Mouse (Mus musculus) layer of hippocampus, adult 8-10 months (tissue): ENCODE results near the gene Mamdc2. TPM values are rescaled to one million over a fixed set of nuclear protein-coding genes. Genes with fewer than 3 reads are reported as not detected.

Experiments used
- DNase-seq, 2 experiments: peaks; one replicate each; pipeline ENCODE4 v3.0.0; 2022; ENCODE audit warnings: low spot score in 2 of 2
- total RNA-seq, 4 experiments: library from RNA; stranded (reverse); gene quantifications; 2 replicates each; pipeline ENCODE4 v1.2.4; 2022

Mamdc2 gene
- total RNA-seq, 4 experiments from 2014 or later: 0.72 to 3.5 (median 2.1) TPM

- no peak for DNase-seq
Measured at GRCm38 (mm10) chr19:23435731-23436130, 12.5 kb downstream of the Mamdc2 start.

- DNase-seq: no peak
Measured at GRCm38 (mm10) chr19:23434433-23434832, 13.8 kb downstream of the Mamdc2 start.

GRCm38 (mm10) chr19:23417668-23418067 is 30.6 kb downstream of the Mamdc2 start:
- DNase-seq: no peak

- no peak for DNase-seq
Measured at GRCm38 (mm10) chr19:23410800-23411199, 37.4 kb downstream of the Mamdc2 start.

- DNase-seq: no peak
Measured at GRCm38 (mm10) chr19:23410328-23410727, 37.9 kb downstream of the Mamdc2 start.

- no peak for DNase-seq
Measured at GRCm38 (mm10) chr19:23401469-23402135, 46.6 kb downstream of the Mamdc2 start.

GRCm38 (mm10) chr19:23400485-23400884 is 47.8 kb downstream of the Mamdc2 start:
- no peak for DNase-seq

GRCm38 (mm10) chr19:23395956-23396355 is 52.3 kb downstream of the Mamdc2 start:
- no peak for DNase-seq

GRCm38 (mm10) chr19:23394597-23394996 is 53.6 kb downstream of the Mamdc2 start:
- no peak for DNase-seq

- DNase-seq: no peak
Measured at GRCm38 (mm10) chr19:23388862-23389272, 59.4 kb downstream of the Mamdc2 start.

- no peak for DNase-seq
Measured at GRCm38 (mm10) chr19:23388083-23388861, 60.0 kb downstream of the Mamdc2 start.

GRCm38 (mm10) chr19:23382396-23382795 is 65.8 kb downstream of the Mamdc2 start:
- DNase-seq: no peak

- no peak for DNase-seq
Measured at GRCm38 (mm10) chr19:23380968-23381367, 67.3 kb downstream of the Mamdc2 start.

GRCm38 (mm10) chr19:23379752-23380504 is 68.3 kb downstream of the Mamdc2 start:
- DNase-seq: no peak

- no peak for DNase-seq
Measured at GRCm38 (mm10) chr19:23376536-23377201, 71.6 kb downstream of the Mamdc2 start.

- DNase-seq: peak in 1 of 2 experiments; percentile 13
Measured at GRCm38 (mm10) chr19:23374941-23375656, 73.1 kb downstream of the Mamdc2 start.

GRCm38 (mm10) chr19:23373728-23374127 is 74.5 kb downstream of the Mamdc2 start:
- no peak for DNase-seq

- peak; percentile 22 to 66 for DNase-seq
Measured at GRCm38 (mm10) chr19:23373287-23373686, 75.0 kb downstream of the Mamdc2 start.

GRCm38 (mm10) chr19:23369275-23369674 is 79.0 kb downstream of the Mamdc2 start:
- DNase-seq: no peak

GRCm38 (mm10) chr19:23362006-23362405 is 86.2 kb downstream of the Mamdc2 start:
- no peak for DNase-seq

GRCm38 (mm10) chr19:23361124-23361523 is 87.1 kb downstream of the Mamdc2 start:
- DNase-seq: peak; percentile 90 to 93
